Mouse (Mus musculus): ENCODE data around the gene Clasp2. TPM values are rescaled to one million over a fixed set of nuclear protein-coding genes. Genes with fewer than 3 reads are reported as not detected.

Clasp2 gene
- total RNA-seq, 2 experiments from 2014 or later: 11.0 to 23.2 TPM

GRCm38 (mm10) chr9:113922677-113923076, 181.4 kb downstream of the Clasp2 start:
- ATAC-seq (replicated peaks; ENCODE audit: low FRiP score, poor library complexity, severe bottlenecking): no peak

GRCm38 (mm10) chr9:113924883-113925282, 183.6 kb downstream of the Clasp2 start:
- no peak for ATAC-seq (replicated peaks; ENCODE audit: low FRiP score, poor library complexity, severe bottlenecking)

GRCm38 (mm10) chr9:113928591-113928990, 187.3 kb downstream of the Clasp2 start:
- ATAC-seq (replicated peaks; ENCODE audit: low FRiP score, poor library complexity, severe bottlenecking): no peak

- ATAC-seq (replicated peaks; ENCODE audit: low FRiP score, poor library complexity, severe bottlenecking): no peak
Measured at GRCm38 (mm10) chr9:113929676-113930075, 188.4 kb downstream of the Clasp2 start.

GRCm38 (mm10) chr9:113930534-113931374, 189.5 kb downstream of the Clasp2 start, which contains the start of gene Ubp1:
Ubp1 (plus strand) TSS chr9:113930934.
- peak; percentile 94 for ATAC-seq (replicated peaks; ENCODE audit: low FRiP score, poor library complexity, severe bottlenecking)

GRCm38 (mm10) chr9:113931375-113932099, 190.3 kb downstream of the Clasp2 start:
- no peak for ATAC-seq (replicated peaks; ENCODE audit: low FRiP score, poor library complexity, severe bottlenecking)

GRCm38 (mm10) chr9:113932100-113932470, 190.8 kb downstream of the Clasp2 start:
- ATAC-seq (replicated peaks; ENCODE audit: low FRiP score, poor library complexity, severe bottlenecking): peak; percentile 16; the same call in 1 of the 2 replicates

GRCm38 (mm10) chr9:113932501-113932900, 191.2 kb downstream of the Clasp2 start:
- no peak for ATAC-seq (replicated peaks; ENCODE audit: low FRiP score, poor library complexity, severe bottlenecking)

- no peak for ATAC-seq (replicated peaks; ENCODE audit: low FRiP score, poor library complexity, severe bottlenecking)
Measured at GRCm38 (mm10) chr9:113935638-113936037, 194.4 kb downstream of the Clasp2 start.

GRCm38 (mm10) chr9:113939063-113939850, 198.0 kb downstream of the Clasp2 start:
- ATAC-seq (replicated peaks; ENCODE audit: low FRiP score, poor library complexity, severe bottlenecking): no peak

GRCm38 (mm10) chr9:113941103-113941805, 200.0 kb downstream of the Clasp2 start:
- peak; percentile 90 for ATAC-seq (replicated peaks; ENCODE audit: low FRiP score, poor library complexity, severe bottlenecking)

- no peak for ATAC-seq (replicated peaks; ENCODE audit: low FRiP score, poor library complexity, severe bottlenecking)
Measured at GRCm38 (mm10) chr9:113943372-113943771, 202.1 kb downstream of the Clasp2 start.

- ATAC-seq (replicated peaks; ENCODE audit: low FRiP score, poor library complexity, severe bottlenecking): no peak
Measured at GRCm38 (mm10) chr9:113947216-113947615, 205.9 kb downstream of the Clasp2 start.

GRCm38 (mm10) chr9:113957777-113958176, 216.5 kb downstream of the Clasp2 start:
- ATAC-seq (replicated peaks; ENCODE audit: low FRiP score, poor library complexity, severe bottlenecking): no peak

GRCm38 (mm10) chr9:113963718-113964117, 222.4 kb downstream of the Clasp2 start:
- ATAC-seq (replicated peaks; ENCODE audit: low FRiP score, poor library complexity, severe bottlenecking): no peak

GRCm38 (mm10) chr9:113964415-113964814, 223.1 kb downstream of the Clasp2 start:
- no peak for ATAC-seq (replicated peaks; ENCODE audit: low FRiP score, poor library complexity, severe bottlenecking)

GRCm38 (mm10) chr9:113966838-113967237, 225.6 kb downstream of the Clasp2 start:
- ATAC-seq (replicated peaks; ENCODE audit: low FRiP score, poor library complexity, severe bottlenecking): no peak

GRCm38 (mm10) chr9:113968967-113969366, 227.7 kb downstream of the Clasp2 start:
- peak; percentile 85 for ATAC-seq (replicated peaks; ENCODE audit: low FRiP score, poor library complexity, severe bottlenecking)
